Mouse (Mus musculus) midbrain, embryonic 13.5 days (tissue): ENCODE measurements around the gene Ccdc24. TPM values are rescaled to one million over a fixed set of nuclear protein-coding genes. Genes with fewer than 3 reads are reported as not detected.
A peak's percentile ranks its signal among the peaks of the same experiment; 100 is the strongest.

Source experiments
- ATAC-seq: fragments of 200-750 bp; cut with Nextera tagmentation; 2 replicates; pipeline ENCODE4 v1.8.0; 2017; ENCODE audit warnings: mild to moderate bottlenecking, moderate TSS enrichment, moderate library complexity
- H3K27ac ChIP-seq: fragments of 300-500 bp; sonication (generic); 2 replicates; pipeline ENCODE4 v1.5.1; 2015; ENCODE audit warnings: inconsistent platforms, mild to moderate bottlenecking, moderate library complexity
- H3K27me3 ChIP-seq: fragments of 300-500 bp; sonication (generic); 2 replicates; pipeline ENCODE4 v1.6.1; 2015; ENCODE audit warnings: mild to moderate bottlenecking, inconsistent platforms
- H3K36me3 ChIP-seq: fragments of 300-500 bp; sonication (generic); 2 replicates; pipeline ENCODE4 v1.6.1; 2015; ENCODE audit warnings: mild to moderate bottlenecking, inconsistent platforms
- H3K4me1 ChIP-seq: fragments of 300-500 bp; sonication (generic); replicated peaks from 2 replicates; pipeline ENCODE4 v1.6.1; 2015; ENCODE audit warnings: inconsistent platforms
- H3K4me2 ChIP-seq: fragments of 300-500 bp; sonication (generic); replicated peaks from 2 replicates; pipeline ENCODE4 v1.6.1; 2015; ENCODE audit warnings: moderate library complexity, mild to moderate bottlenecking, inconsistent platforms
- H3K4me3 ChIP-seq: fragments of 300-500 bp; sonication (generic); replicated peaks from 2 replicates; pipeline ENCODE4 v1.5.1; 2015; ENCODE audit warnings: mild to moderate bottlenecking, inconsistent platforms
- H3K9ac ChIP-seq: fragments of 300-500 bp; sonication (generic); replicated peaks from 2 replicates; pipeline ENCODE4 v1.6.1; 2015; ENCODE audit warnings: mild to moderate bottlenecking, inconsistent platforms
- H3K9me3 ChIP-seq: fragments of 300-500 bp; sonication (generic); 2 replicates; pipeline ENCODE4 v1.6.1; 2016; ENCODE audit warnings: mild to moderate bottlenecking, inconsistent platforms
- WGBS: fragments of 180-500 bp; shearing (Covaris S2); methylation state at CpG from one replicate; pipeline ENCODE4 v1.1.7; 2015; 5-methylcytosine and 5-hydroxymethylcytosine counted together
- polyA plus RNA-seq: library from polyadenylated mRNA; unstranded; fragments of >200 nt; fragmentation: Nextera tagmentation; extraction: Ambion mirVana; gene quantifications from 2 replicates; pipeline ENCODE4 v1.2.1, GENCODE M21; 2015

The Ccdc24 gene
- polyA plus RNA-seq, 1 experiment from 2014 or later = 3.4 TPM

GRCm38 (mm10) chr4:117873615-117874014 is 1.3 kb upstream of the Ccdc24 start:
- no peaks in the 10 kb centered on the region for H3K9me3 ChIP-seq
- H3K4me3 ChIP-seq = no peak overlapping the region
- no peak overlapping the region for H3K27ac ChIP-seq
- no peak for ATAC-seq
- H3K36me3 ChIP-seq = peaks cover 48% of the 10 kb centered on the region
- H3K4me2 ChIP-seq = no peak overlapping the region
- no peak overlapping the region for H3K9ac ChIP-seq
- 93% methylated on average over 9 of the region's 9 CpGs for WGBS
- H3K27me3 ChIP-seq = no peaks in the 10 kb centered on the region
- peaks cover 27% of the 10 kb centered on the region for H3K4me1 ChIP-seq

DNA sequence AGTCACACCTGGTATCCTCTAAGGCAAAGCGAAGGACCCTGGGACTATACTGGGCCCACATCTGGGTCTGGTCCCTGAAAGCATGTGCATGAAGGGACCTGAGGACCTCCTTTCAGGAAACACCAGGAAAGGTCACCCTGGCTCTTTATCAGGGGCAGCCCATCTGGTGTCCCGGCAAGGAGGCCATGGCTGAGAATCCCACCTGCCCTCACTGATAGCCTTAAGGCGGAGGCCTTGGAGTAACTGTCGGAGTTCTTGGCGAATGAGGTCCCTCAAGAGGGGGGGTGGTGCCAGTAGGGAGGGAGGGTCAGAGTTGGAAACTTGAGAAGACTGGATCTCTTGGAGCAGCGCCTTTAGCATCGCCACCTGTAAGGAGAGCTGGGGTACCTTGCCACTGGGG is 570 bp downstream of the Ccdc24 start:
- H3K9ac ChIP-seq = no peak overlapping the region
- H3K4me2 ChIP-seq = no peak overlapping the region
- H3K4me3 ChIP-seq = no peak overlapping the region
- peaks cover 38% of the 10 kb centered on the region for H3K36me3 ChIP-seq
- no peak for ATAC-seq
- H3K27me3 ChIP-seq = peaks cover 6% of the 10 kb centered on the region; the same call in 1 of the 2 replicates
- peaks cover 27% of the 10 kb centered on the region for H3K4me1 ChIP-seq
- WGBS = 68% methylated on average over 7 of the region's 7 CpGs
- no peaks in the 10 kb centered on the region for H3K9me3 ChIP-seq
- no peak overlapping the region for H3K27ac ChIP-seq

GRCm38 (mm10) chr4:117870437-117870836 is 1.9 kb downstream of the Ccdc24 start:
- Histone ChIP-seq H3K27ac (no peak overlapping the region), H3K27me3 (peaks cover 6% of the 10 kb centered on the region; the same call in 1 of the 2 replicates), H3K4me2 (no peak overlapping the region), H3K36me3 (peaks cover 26% of the 10 kb centered on the region), H3K9me3 (no peaks in the 10 kb centered on the region), H3K4me1 (peaks cover 30% of the 10 kb centered on the region), H3K4me3 (no peak overlapping the region), H3K9ac (no peak overlapping the region; the same call in 1 of the 2 replicates)
- no peak for ATAC-seq
- WGBS = 57% methylated on average over 1 of the region's 1 CpGs

- H3K9ac ChIP-seq = no peak overlapping the region
- no peaks in the 10 kb centered on the region for H3K9me3 ChIP-seq
- no peak overlapping the region for H3K27ac ChIP-seq
- peaks cover 14% of the 10 kb centered on the region for H3K36me3 ChIP-seq
- H3K4me3 ChIP-seq = no peak overlapping the region
- 70% methylated on average over 9 of the region's 9 CpGs for WGBS
- H3K4me2 ChIP-seq = no peak overlapping the region
- no peak for ATAC-seq
- H3K27me3 ChIP-seq = peaks cover 6% of the 10 kb centered on the region; the same call in 1 of the 2 replicates
- peaks cover 30% of the 10 kb centered on the region for H3K4me1 ChIP-seq
Measured at GRCm38 (mm10) chr4:117869317-117869716, 3.0 kb downstream of the Ccdc24 start.

DNA sequence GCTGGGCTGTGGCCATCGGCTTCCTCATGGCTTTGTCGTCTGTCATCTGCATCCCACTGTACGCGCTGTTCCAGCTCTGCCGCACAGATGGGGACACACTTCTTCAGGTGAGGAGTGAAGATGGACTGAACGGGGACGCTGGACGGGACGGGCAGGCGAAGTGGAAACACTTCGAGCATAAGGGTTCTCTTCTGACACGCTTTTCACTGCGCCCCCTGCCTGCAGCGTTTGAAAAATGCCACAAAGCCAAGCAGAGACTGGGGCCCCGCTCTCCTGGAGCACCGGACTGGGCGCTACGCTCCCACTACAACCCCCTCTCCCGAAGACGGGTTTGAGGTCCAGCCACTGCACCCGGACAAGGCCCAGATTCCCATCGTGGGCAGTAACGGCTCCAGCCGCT is 4.5 kb downstream of the Ccdc24 start:
- 13% methylated on average over 24 of the region's 24 CpGs for WGBS
- Histone ChIP-seq H3K9me3 (no peaks in the 10 kb centered on the region), H3K9ac (no peak overlapping the region), H3K4me3 (no peak overlapping the region), H3K4me1 (peaks cover 32% of the 10 kb centered on the region), H3K4me2 (peak overlapping the region; percentile 30; the same call in 1 of the 2 replicates), H3K27ac (no peak overlapping the region), H3K27me3 (peaks cover 6% of the 10 kb centered on the region; the same call in 1 of the 2 replicates), H3K36me3 (no peaks in the 10 kb centered on the region; the same call in 1 of the 2 replicates)
- ATAC-seq = no peak

- Histone ChIP-seq H3K4me2 (no peak overlapping the region), H3K4me3 (no peak overlapping the region), H3K27ac (no peak overlapping the region), H3K9ac (no peak overlapping the region), H3K4me1 (peaks cover 26% of the 10 kb centered on the region), H3K9me3 (no peaks in the 10 kb centered on the region), H3K27me3 (peaks cover 6% of the 10 kb centered on the region; the same call in 1 of the 2 replicates), H3K36me3 (no peaks in the 10 kb centered on the region; the same call in 1 of the 2 replicates)
- WGBS = 83% methylated on average over 6 of the region's 6 CpGs
- no peak for ATAC-seq
Measured at GRCm38 (mm10) chr4:117867000-117867399, 5.4 kb downstream of the Ccdc24 start.

DNA sequence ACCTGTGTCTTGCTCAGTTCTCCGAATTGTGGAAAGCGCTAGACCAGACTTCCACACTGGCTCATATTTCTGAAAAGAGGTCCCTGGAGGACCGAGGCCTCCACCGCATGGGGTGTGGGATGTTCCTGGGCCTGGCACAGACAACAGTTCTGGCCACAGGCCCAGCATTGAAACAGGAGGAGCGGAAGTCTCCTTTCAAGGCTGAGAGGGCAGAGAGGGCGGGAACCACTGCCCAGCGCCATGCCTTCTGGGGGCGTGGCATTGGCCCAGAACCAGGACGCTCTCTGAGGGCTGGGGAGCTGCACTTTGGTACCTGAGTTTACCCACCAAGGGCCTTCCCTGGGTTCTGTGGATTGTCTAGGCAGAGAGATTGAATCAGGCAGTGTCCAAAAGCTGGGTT is 6.3 kb downstream of the Ccdc24 start:
- ATAC-seq = no peak
- Histone ChIP-seq H3K9ac (no peak overlapping the region), H3K4me2 (no peak overlapping the region), H3K4me1 (peaks cover 24% of the 10 kb centered on the region), H3K27me3 (peaks cover 6% of the 10 kb centered on the region; the same call in 1 of the 2 replicates), H3K36me3 (no peaks in the 10 kb centered on the region), H3K4me3 (no peak overlapping the region), H3K9me3 (no peaks in the 10 kb centered on the region), H3K27ac (no peak overlapping the region)
- WGBS = 53% methylated on average over 9 of the region's 9 CpGs

- Histone ChIP-seq H3K4me3 (no peak overlapping the region), H3K9ac (no peak overlapping the region), H3K27ac (no peak overlapping the region), H3K9me3 (no peaks in the 10 kb centered on the region), H3K36me3 (no peaks in the 10 kb centered on the region), H3K4me2 (no peak overlapping the region), H3K4me1 (peaks cover 22% of the 10 kb centered on the region), H3K27me3 (peaks cover 6% of the 10 kb centered on the region; the same call in 1 of the 2 replicates)
- ATAC-seq = peak; percentile 63
- WGBS = 29% methylated on average over 4 of the region's 4 CpGs
Measured at GRCm38 (mm10) chr4:117862823-117863222, 9.5 kb downstream of the Ccdc24 start.

GRCm38 (mm10) chr4:117860570-117860969 is 11.8 kb downstream of the Ccdc24 start:
- Histone ChIP-seq H3K4me1 (peaks cover 18% of the 10 kb centered on the region), H3K27me3 (no peaks in the 10 kb centered on the region), H3K27ac (no peak overlapping the region), H3K4me3 (no peak overlapping the region), H3K9ac (no peak overlapping the region), H3K36me3 (no peaks in the 10 kb centered on the region), H3K9me3 (no peaks in the 10 kb centered on the region), H3K4me2 (no peak overlapping the region)
- WGBS = 84% methylated on average over 9 of the region's 9 CpGs
- no peak for ATAC-seq

DNA sequence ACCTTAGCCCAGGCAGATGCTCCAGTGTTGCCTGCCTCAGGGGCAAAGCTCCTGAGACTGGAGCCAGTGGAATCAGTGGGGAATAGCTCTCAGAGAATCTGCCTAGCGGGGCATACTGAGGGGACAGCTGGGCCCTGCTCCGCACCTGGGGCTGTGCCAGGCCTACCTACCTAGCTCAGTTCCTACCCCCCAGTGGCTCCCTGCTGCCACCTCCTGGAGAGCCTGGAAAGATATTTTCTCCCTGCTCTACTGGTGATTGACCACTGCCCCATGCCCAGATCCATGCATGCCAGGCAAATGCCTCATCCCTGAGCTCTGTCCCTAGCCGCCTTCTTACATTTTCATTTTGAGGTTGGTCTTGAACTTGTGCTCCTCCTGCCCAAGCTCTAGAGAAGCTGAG is 13.6 kb downstream of the Ccdc24 start:
- no peak overlapping the region for H3K27ac ChIP-seq
- H3K4me1 ChIP-seq = peaks cover 25% of the 10 kb centered on the region
- WGBS = 62% methylated on average over 3 of the region's 3 CpGs
- H3K36me3 ChIP-seq = no peaks in the 10 kb centered on the region
- H3K4me3 ChIP-seq = no peak overlapping the region
- no peak overlapping the region for H3K4me2 ChIP-seq
- no peaks in the 10 kb centered on the region for H3K9me3 ChIP-seq
- no peaks in the 10 kb centered on the region for H3K27me3 ChIP-seq
- H3K9ac ChIP-seq = no peak overlapping the region
- ATAC-seq = no peak

GRCm38 (mm10) chr4:117855146-117855545 is 17.2 kb downstream of the Ccdc24 start:
- Histone ChIP-seq H3K27ac (peak overlapping the region; percentile 30; the same call in 1 of the 2 replicates), H3K36me3 (no peaks in the 10 kb centered on the region), H3K9ac (no peak overlapping the region), H3K27me3 (no peaks in the 10 kb centered on the region), H3K4me1 (peaks cover 24% of the 10 kb centered on the region), H3K9me3 (no peaks in the 10 kb centered on the region), H3K4me3 (no peak overlapping the region), H3K4me2 (no peak overlapping the region)
- WGBS = 69% methylated on average over 9 of the region's 9 CpGs
- ATAC-seq = peak; percentile 25; the same call in 1 of the 2 replicates

DNA sequence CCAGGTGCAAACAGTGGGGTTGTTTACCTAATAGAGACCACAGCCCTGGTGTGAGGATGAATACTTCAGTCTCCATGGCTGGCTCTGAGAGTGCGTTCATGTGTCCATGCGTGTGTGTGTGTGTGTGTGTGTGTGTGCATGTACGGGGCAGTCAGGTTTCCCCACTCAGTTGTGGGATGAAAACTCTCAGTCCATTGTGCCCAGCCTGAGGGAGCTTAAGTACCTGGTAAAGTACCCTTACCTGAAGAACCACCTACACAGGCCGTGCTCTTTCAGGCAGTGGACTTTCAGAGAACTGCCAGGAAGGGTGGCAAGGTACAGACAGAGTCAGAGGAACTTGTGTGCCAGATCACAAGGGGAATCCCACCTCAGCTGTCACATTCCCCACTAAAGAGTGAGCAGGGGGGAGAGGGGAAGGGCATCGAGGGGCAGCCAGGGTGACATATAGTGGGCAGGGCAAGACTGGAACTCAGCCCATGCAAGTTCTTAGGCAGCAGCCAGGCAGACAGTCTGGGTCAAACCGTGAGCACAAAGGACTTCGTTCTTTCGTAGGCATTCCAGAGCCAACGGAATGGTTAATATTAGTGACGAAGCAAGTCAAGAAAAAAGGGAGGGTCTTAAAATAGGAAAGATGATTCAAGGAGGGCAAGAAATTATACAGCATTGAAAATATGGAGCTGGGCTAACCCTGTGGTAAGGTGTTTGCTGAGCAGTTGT is 20.0 kb downstream of the Ccdc24 start:
- no peak overlapping the region for H3K27ac ChIP-seq
- H3K4me1 ChIP-seq = peaks cover 30% of the 10 kb centered on the region
- 91% methylated on average over 10 of the region's 10 CpGs for WGBS
- no peaks in the 10 kb centered on the region for H3K9me3 ChIP-seq
- H3K4me2 ChIP-seq = no peak overlapping the region
- H3K27me3 ChIP-seq = no peaks in the 10 kb centered on the region
- H3K36me3 ChIP-seq = no peaks in the 10 kb centered on the region
- H3K9ac ChIP-seq = no peak overlapping the region
- no peak for ATAC-seq
- no peak overlapping the region for H3K4me3 ChIP-seq
